Mouse (Mus musculus) forebrain, embryonic 13.5 days (tissue): Measurements from ENCODE around the gene Naga. TPM values are rescaled to one million over a fixed set of nuclear protein-coding genes. Genes with fewer than 3 reads are reported as not detected.
A peak's percentile ranks its signal among the peaks of the same experiment; 100 is the strongest.

Experiments used
- ATAC-seq: fragments of 200-750 bp; cut with Nextera tagmentation; 2 replicates; pipeline ENCODE4 v1.8.0; 2017
- H3K27ac ChIP-seq: fragments of 300-500 bp; sonication (generic); 2 replicates; pipeline ENCODE4 v1.5.1; 2015; ENCODE audit warnings: inconsistent platforms, mild to moderate bottlenecking, moderate library complexity
- H3K27me3 ChIP-seq: fragments of 300-500 bp; sonication (generic); 2 replicates; pipeline ENCODE4 v1.6.1; 2015; ENCODE audit warnings: mild to moderate bottlenecking, inconsistent platforms
- H3K36me3 ChIP-seq: fragments of 300-500 bp; sonication (generic); 2 replicates; pipeline ENCODE4 v1.6.1; 2015; ENCODE audit warnings: mild to moderate bottlenecking, inconsistent platforms; ENCODE audit not compliant: poor library complexity, severe bottlenecking
- H3K4me1 ChIP-seq: fragments of 300-500 bp; sonication (generic); 2 replicates; pipeline ENCODE4 v1.6.1; 2015; ENCODE audit warnings: inconsistent platforms
- H3K4me2 ChIP-seq: fragments of 300-500 bp; sonication (generic); 2 replicates; pipeline ENCODE4 v1.6.1; 2015; ENCODE audit warnings: inconsistent platforms, mild to moderate bottlenecking, moderate library complexity
- H3K4me3 ChIP-seq: fragments of 300-500 bp; sonication (generic); 2 replicates; pipeline ENCODE4 v1.5.1; 2015; ENCODE audit warnings: mild to moderate bottlenecking, inconsistent platforms
- H3K9ac ChIP-seq: fragments of 300-500 bp; sonication (generic); 2 replicates; pipeline ENCODE4 v1.6.1; 2015; ENCODE audit warnings: mild to moderate bottlenecking, inconsistent platforms
- H3K9me3 ChIP-seq: fragments of 300-500 bp; sonication (generic); replicated peaks from 2 replicates; pipeline ENCODE4 v1.6.1; 2016; ENCODE audit warnings: inconsistent platforms
- WGBS: fragments of 180-500 bp; shearing (Covaris S2); methylation state at CpG from one replicate; pipeline ENCODE4 v1.1.7; 2015; 5-methylcytosine and 5-hydroxymethylcytosine counted together
- polyA plus RNA-seq: library from polyadenylated mRNA; unstranded; fragments of >200 nt; fragmentation: Nextera tagmentation; extraction: Ambion mirVana; gene quantifications from 2 replicates; pipeline ENCODE4 v1.2.1, GENCODE M21; 2015

The Naga gene
- polyA plus RNA-seq, 1 experiment from 2014 or later = 19.4 TPM

DNA sequence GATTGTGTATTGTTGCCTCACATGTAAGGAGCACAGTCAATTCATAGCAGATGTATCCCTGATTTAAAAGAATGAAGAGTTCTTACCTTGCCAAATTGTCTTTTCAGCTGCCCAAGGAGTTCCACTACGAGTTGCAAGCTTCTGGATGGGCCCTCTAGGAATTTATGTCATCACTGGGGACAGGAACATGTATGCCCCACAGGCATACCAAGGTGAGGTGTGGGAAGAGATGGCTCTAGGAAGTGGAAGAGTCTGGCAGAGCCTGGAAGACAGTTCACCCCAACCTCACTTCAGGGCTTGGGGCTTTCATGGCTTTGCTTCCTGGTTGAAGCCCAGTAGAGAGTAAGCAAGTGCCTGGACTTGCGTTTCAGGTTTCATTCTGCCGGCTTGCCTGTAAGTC is 30.3 kb downstream of the Naga start:
- Histone ChIP-seq H3K27me3 (no peaks in the 10 kb centered on the region), H3K27ac (no peak overlapping the region), H3K4me3 (no peak overlapping the region), H3K4me2 (no peak overlapping the region), H3K4me1 (no peaks in the 10 kb centered on the region), H3K9ac (no peak overlapping the region), H3K36me3 (no peaks in the 10 kb centered on the region), H3K9me3 (no peaks in the 10 kb centered on the region)
- 83% methylated on average over 3 of the region's 3 CpGs for WGBS
- no peak for ATAC-seq

DNA sequence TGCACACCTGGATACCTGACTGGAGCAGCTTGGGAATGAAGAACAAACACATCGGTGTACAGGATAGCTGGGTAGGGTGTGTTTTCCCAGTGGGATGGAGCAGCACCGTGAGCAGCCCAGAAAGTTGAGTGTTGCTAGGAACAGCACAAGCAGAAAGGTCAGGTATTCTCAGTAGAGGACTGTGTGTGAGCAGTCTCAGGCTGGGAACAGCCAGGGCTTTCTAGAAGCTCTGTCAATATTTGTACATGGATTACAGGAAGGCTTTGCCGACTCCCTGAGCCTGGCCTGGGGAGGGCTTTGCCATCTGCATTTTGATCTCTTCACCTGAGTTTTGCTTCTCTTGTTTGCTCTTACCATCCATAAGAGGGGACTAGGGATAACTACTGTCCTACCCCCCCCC is 31.6 kb downstream of the Naga start:
- no peaks in the 10 kb centered on the region for H3K4me1 ChIP-seq
- no peak overlapping the region for H3K4me2 ChIP-seq
- 80% methylated on average over 3 of the region's 3 CpGs for WGBS
- no peak overlapping the region for H3K9ac ChIP-seq
- H3K4me3 ChIP-seq = no peak overlapping the region
- no peak for ATAC-seq
- H3K9me3 ChIP-seq = no peaks in the 10 kb centered on the region
- no peaks in the 10 kb centered on the region for H3K36me3 ChIP-seq
- no peaks in the 10 kb centered on the region for H3K27me3 ChIP-seq
- H3K27ac ChIP-seq = no peak overlapping the region

DNA sequence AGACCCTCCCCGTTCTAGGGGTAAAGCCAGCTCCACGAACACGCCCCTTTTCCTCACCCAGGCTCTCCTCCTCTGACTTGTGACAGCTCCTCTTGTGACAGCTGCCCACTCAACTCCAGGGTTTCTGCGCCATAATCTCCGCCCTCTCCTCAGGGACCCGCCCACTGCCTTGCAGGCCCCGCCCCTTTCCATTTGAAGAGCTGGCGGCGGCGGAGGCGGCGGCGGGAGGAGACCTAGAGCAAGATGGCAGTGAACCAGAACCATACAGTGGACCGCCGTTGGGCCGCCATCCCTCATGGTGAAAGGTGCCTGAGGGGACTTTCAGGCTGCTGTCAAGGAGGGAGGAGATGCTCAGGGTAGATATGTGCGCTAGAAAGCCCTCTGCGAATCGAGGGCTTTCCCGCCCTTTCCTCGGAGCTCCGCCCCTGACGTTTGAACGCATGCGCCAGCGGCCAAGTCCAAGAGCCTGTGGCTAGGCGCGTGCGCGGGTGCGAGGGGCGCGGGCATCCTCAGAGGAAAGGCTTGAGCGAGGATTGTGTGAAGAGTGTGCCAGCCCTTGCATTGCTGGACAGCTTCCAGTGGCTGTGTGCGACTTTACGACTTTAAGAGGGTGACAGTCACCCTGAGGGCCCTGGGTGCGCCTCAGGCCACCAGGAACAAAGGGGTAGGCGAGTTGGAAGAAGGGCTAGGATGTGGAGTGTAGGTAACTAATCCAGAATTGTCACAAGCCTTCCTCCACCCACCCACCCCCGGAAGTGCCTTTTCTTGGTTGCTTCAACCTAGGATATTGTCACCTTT is 39.8 kb downstream of the Naga start, which contains the start of gene Wbp2nl:
Gene Wbp2nl (plus strand): TSS at position 191 of the 798 bp plus-strand sequence.
- no peaks in the 10 kb centered on the region for H3K36me3 ChIP-seq
- H3K4me1 ChIP-seq = peaks cover 7% of the 10 kb centered on the region
- ATAC-seq = no peak
- H3K4me3 ChIP-seq = no peak within 1 kb of the TSS
- no peak within 1 kb of the TSS for H3K27ac ChIP-seq
- H3K27me3 ChIP-seq = peaks cover 5% of the 10 kb centered on the region; the same call in 1 of the 2 replicates
- H3K9ac ChIP-seq = no peak within 1 kb of the TSS
- H3K4me2 ChIP-seq = no peak within 1 kb of the TSS
- no peaks in the 10 kb centered on the region; the same call in 1 of the 2 replicates for H3K9me3 ChIP-seq
- WGBS = 61% methylated on average over 38 of the region's 39 CpGs

DNA sequence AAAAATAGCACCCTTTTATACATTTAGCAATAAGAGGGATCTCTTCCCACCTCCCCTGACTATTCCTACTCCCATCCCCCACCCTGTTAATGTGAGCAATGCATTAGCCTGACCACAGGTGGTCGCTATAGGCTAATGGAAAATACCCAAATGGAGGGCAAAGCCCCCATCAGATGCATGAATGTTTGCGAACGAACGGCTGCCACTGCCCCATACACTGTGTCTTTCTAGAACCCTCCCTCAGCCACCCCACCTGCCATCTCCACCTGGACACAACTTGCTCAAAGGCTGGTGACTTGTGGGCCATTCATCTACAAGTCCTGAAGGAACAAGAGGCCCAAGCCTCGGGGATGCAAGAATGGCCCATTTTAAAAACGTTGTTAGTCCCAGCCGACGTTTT is 44.7 kb downstream of the Naga start:
- no peaks in the 10 kb centered on the region; the same call in 1 of the 2 replicates for H3K9me3 ChIP-seq
- H3K27me3 ChIP-seq = peaks cover 3% of the 10 kb centered on the region; the same call in 1 of the 2 replicates
- no peak overlapping the region for H3K9ac ChIP-seq
- H3K4me3 ChIP-seq = no peak overlapping the region
- no peak overlapping the region for H3K4me2 ChIP-seq
- H3K36me3 ChIP-seq = peaks cover 28% of the 10 kb centered on the region
- peaks cover 22% of the 10 kb centered on the region for H3K4me1 ChIP-seq
- 43% methylated on average over 8 of the region's 8 CpGs for WGBS
- no peak overlapping the region for H3K27ac ChIP-seq
- ATAC-seq = peak; percentile 37

DNA sequence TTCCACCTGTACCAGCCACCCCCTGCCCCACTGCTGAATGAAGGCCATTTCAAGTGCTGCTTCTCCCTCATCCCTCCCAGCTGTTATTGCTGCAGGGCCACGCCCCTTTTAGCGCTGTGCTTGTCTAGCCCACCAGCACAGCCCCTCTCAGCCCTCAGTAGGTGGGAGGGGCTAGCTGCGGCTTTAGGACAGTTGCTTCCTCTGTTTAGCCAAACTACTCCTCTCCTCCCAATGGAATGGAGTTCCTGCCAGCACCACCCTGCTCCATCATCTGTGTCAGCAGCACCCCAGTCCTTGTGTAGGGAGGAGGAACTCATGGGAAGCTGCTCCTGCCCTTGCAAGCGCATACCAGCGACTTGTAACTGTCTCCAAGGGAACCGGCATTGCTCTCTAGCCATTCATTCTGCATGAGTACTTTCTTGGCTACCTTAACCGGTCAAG is 45.4 kb downstream of the Naga start:
- peaks cover 22% of the 10 kb centered on the region for H3K4me1 ChIP-seq
- H3K4me2 ChIP-seq = peak overlapping the region; percentile 28
- no peak overlapping the region; the same call in 1 of the 2 replicates for H3K9ac ChIP-seq
- ATAC-seq = peak; percentile 74
- no peaks in the 10 kb centered on the region; the same call in 1 of the 2 replicates for H3K9me3 ChIP-seq
- H3K27me3 ChIP-seq = no peaks in the 10 kb centered on the region
- peaks cover 35% of the 10 kb centered on the region for H3K36me3 ChIP-seq
- H3K4me3 ChIP-seq = no peak overlapping the region
- H3K27ac ChIP-seq = peak overlapping the region; percentile 65
- 11% methylated on average over 7 of the region's 7 CpGs for WGBS

DNA sequence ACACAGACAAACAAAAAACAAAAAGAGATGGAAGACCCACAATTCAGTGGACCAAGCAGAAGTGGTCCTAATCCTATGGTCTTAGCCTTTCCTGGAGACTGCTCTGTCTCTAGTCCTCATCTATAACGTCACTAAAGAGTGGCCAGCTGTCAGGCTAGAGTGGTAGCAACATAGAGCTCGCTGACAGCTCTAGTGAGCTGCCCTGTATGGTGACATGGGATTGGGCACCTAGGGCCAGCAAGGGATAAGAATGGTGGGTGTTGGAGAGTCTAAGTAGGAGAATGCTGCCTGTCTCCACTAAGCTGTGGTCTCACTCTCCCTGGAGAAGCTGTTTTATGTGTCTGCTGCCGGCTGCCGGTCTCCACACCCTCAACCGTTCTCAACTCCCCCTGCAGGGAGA is 45.9 kb downstream of the Naga start:
- Histone ChIP-seq H3K36me3 (peaks cover 40% of the 10 kb centered on the region), H3K9me3 (no peaks in the 10 kb centered on the region), H3K27ac (peak overlapping the region; percentile 65), H3K4me1 (peaks cover 22% of the 10 kb centered on the region), H3K27me3 (no peaks in the 10 kb centered on the region), H3K4me3 (no peak overlapping the region), H3K4me2 (peak overlapping the region; percentile 28), H3K9ac (no peak overlapping the region)
- ATAC-seq = peak; percentile 16; the same call in 1 of the 2 replicates
- 17% methylated on average over 5 of the region's 5 CpGs for WGBS

DNA sequence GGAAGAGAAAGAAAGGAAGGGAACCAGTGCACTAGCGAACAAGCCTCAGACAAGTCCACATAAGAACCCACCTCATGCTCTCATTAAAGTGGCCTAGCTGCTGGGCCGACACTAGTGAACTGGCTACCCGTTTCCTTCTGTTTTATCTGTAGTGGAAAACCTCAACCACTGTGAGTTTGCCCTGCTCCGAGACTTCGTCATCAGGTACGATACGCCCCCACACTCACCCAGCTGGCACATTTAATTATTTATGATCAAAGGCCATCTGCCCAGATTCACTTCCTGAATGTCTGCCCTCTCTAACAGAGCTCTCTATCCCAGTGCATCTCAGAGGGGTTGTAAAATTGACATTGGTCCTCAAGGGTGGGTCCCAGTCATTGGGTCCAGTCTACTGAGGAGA is 48.5 kb downstream of the Naga start:
- no peaks in the 10 kb centered on the region for H3K27me3 ChIP-seq
- H3K36me3 ChIP-seq = peaks cover 66% of the 10 kb centered on the region
- H3K4me1 ChIP-seq = peaks cover 22% of the 10 kb centered on the region
- 90% methylated on average over 7 of the region's 7 CpGs for WGBS
- no peak overlapping the region for H3K9ac ChIP-seq
- no peak overlapping the region for H3K27ac ChIP-seq
- no peak overlapping the region for H3K4me2 ChIP-seq
- no peak for ATAC-seq
- H3K4me3 ChIP-seq = no peak overlapping the region
- H3K9me3 ChIP-seq = no peaks in the 10 kb centered on the region

DNA sequence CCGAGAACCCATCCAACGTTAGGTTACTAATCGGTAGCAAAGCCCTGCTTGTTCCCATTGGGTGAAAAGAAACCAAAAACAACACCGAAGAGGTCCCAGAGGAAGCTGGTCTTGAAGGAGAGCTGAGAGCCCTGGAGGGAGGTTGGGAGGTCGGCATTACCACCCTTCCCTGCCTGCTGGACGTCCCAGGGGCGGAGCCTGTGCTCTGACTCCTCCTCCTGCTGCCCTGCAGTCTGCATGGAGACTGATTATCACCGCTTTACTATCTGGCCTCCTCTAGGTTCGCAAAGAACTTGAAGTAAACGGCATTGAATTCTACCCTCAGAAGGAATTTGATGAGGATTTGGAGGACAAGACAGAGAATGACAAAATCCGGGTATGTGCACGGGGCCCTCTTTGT is 52.6 kb downstream of the Naga start:
- Histone ChIP-seq H3K27me3 (no peaks in the 10 kb centered on the region), H3K27ac (no peak overlapping the region), H3K9ac (no peak overlapping the region), H3K4me1 (no peaks in the 10 kb centered on the region), H3K4me2 (no peak overlapping the region), H3K36me3 (peaks cover 96% of the 10 kb centered on the region), H3K9me3 (no peaks in the 10 kb centered on the region), H3K4me3 (no peak overlapping the region)
- 76% methylated on average over 12 of the region's 12 CpGs for WGBS
- no peak for ATAC-seq

DNA sequence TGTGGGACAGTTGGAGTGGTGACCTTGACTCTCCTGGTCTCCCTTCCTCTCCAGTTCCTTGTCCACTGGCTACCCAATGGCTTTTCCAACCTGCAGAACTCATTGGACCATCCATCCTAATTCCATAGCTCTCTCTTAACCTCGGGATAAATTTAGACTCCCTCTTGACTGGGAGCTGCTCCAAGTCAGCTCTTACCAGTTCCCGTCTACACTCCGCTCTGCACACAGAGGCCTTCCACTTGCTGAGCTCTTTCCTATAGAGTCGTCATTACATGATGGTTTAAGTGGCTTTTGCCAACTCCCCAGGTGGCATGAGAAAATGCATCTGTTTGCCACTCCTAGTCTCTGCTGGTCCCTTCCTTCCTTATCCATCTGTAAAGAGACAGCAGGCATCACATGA is 58.1 kb downstream of the Naga start:
- peaks cover 30% of the 10 kb centered on the region for H3K4me1 ChIP-seq
- H3K9me3 ChIP-seq = no peaks in the 10 kb centered on the region
- H3K9ac ChIP-seq = no peak overlapping the region
- no peaks in the 10 kb centered on the region for H3K27me3 ChIP-seq
- no peak overlapping the region for H3K4me3 ChIP-seq
- ATAC-seq = no peak
- H3K27ac ChIP-seq = no peak overlapping the region; the same call in 1 of the 2 replicates
- WGBS = 81% methylated on average over 4 of the region's 4 CpGs
- H3K36me3 ChIP-seq = peaks cover 78% of the 10 kb centered on the region
- no peak overlapping the region for H3K4me2 ChIP-seq

Other genes with a start within 250 kb of the Naga start
- gene Ccdc134, start 211.0 kb downstream of the Naga start, polyA plus RNA-seq = 15.2 and 15.9 TPM in 2 replicates
- 200 and 218 TPM in 2 replicates for gene Srebf2, start 191.7 kb downstream of the Naga start, polyA plus RNA-seq
- 0.74 and 0.77 TPM in 2 replicates for gene Shisa8, start 126.1 kb downstream of the Naga start, polyA plus RNA-seq
- gene Tnfrsf13c, start 114.6 kb downstream of the Naga start, polyA plus RNA-seq = 0.15 and 0.22 TPM in 2 replicates
- gene Cenpm, start 94.2 kb downstream of the Naga start, polyA plus RNA-seq = 71.5 and 76.5 TPM in 2 replicates
- 7.7 and 7.8 TPM in 2 replicates for gene 1500009C09Rik, start 86.5 kb downstream of the Naga start, polyA plus RNA-seq
- 248 and 264 TPM in 2 replicates for gene Sept3, start 64.0 kb downstream of the Naga start, polyA plus RNA-seq
- gene Wbp2nl, start 40.0 kb downstream of the Naga start, polyA plus RNA-seq = not detected in 2 replicates
- 1.3 and 1.8 TPM in 2 replicates for gene Pheta2, start within 50 bp of the Naga start, polyA plus RNA-seq
- 303 and 321 TPM in 2 replicates for gene Smdt1, start within 50 bp of the Naga start, polyA plus RNA-seq
- gene Ndufa6, start 15.4 kb upstream of the Naga start, polyA plus RNA-seq = 318 and 358 TPM in 2 replicates
- 1.6 and 1.7 TPM in 2 replicates for gene Cyp2d22, start 41.3 kb upstream of the Naga start, polyA plus RNA-seq
- gene Cyp2d11, start 55.1 kb upstream of the Naga start, polyA plus RNA-seq = not detected in 2 replicates
- 0.57 TPM in 1 of 2 replicates, not detected in the other for gene Cyp2d10, start 68.3 kb upstream of the Naga start, polyA plus RNA-seq
- gene Cyp2d9, start 94.5 kb upstream of the Naga start, polyA plus RNA-seq = not detected in 2 replicates
- not detected in 2 replicates for gene Cyp2d12, start 216.1 kb upstream of the Naga start, polyA plus RNA-seq